Mouse (Mus musculus) kidney, postnatal 14 days (tissue): ENCODE measurements around the gene Usp12.

Experiments
- DNase-seq: peaks from one replicate; pipeline ENCODE4 v3.0.0; 2022; ENCODE audit warnings: mixed read lengths

Gene Usp12

DNA sequence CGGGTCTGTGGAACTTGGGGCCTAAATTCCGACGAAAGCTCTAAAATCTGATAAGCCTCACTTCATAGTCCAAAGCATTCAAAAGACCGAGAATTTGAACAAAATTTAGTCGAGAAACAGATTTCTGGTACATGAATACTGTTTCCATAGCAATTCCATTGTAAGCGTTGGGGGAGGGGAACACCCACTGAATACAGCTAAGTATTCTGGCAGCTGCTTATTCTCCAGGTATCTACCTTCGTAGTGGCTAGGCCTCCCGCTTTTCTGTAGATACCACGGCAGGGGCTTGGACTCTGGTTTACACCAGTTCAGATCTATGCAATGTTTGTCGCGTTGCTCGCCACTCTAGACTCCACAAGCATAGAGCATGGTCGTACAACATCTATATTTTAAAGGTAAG, 922 bp upstream of the Usp12 start:
- no peak for DNase-seq

DNA sequence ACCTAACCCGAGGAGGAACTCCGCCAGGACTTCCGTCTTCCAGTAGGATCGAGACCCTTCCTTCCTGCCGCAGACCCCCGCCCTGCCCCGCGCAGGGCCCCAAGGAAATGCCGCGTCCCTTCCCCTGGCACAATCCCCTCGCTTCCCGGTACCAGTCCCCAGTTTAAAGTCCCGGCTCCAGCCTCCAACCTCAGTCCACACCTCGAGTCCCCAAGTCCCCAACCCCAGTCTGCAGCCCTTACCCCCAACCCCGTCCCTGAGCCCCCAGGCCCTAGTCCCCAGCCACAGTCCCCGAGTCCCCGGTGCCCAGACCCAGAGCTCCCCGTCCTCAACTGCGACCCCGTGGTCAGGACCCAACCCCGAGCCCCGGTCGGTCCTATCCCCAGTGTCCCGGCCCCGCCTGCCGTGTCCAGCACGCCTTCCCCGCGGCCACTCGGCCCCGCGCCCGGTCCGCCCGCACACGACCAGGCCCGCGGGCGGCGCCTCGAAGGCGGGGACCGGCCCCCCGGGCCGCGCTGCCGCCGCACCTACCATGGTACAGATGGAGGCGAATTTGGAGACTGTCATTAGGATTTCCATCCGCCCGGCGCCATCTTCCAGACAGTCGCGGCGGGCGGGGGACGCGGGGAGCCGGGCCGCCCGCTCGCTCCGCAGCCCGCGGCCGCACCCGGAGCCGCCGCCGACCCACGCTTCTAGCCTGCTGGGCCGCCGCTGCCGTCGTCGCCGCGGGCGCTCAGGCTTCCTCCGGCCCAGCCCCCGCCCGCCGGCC, 538 bp downstream of the Usp12 start:
- peak; percentile 52 for DNase-seq

DNA sequence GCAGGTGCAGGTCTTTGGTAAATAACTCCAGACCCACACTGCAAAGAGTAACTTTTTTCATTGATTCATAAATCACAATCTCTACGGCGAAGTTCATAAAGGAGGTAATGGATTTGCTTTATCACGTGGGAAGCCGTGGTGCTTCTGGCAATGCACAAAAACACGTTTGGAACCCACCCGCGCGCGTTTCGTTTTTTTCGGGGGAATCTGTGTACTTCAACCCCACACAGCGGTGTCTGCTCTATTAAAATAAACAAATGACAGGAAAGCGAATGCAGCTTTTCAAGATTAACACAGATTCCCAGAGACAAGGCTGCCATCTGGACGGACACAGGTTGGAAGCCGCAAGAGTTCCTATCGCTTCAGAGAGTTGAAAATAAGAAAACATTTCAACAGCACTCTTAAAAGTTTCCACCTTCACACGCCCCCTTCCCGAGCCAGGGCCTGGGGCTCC, 1.1 kb downstream of the Usp12 start:
- DNase-seq, result no peak

DNA sequence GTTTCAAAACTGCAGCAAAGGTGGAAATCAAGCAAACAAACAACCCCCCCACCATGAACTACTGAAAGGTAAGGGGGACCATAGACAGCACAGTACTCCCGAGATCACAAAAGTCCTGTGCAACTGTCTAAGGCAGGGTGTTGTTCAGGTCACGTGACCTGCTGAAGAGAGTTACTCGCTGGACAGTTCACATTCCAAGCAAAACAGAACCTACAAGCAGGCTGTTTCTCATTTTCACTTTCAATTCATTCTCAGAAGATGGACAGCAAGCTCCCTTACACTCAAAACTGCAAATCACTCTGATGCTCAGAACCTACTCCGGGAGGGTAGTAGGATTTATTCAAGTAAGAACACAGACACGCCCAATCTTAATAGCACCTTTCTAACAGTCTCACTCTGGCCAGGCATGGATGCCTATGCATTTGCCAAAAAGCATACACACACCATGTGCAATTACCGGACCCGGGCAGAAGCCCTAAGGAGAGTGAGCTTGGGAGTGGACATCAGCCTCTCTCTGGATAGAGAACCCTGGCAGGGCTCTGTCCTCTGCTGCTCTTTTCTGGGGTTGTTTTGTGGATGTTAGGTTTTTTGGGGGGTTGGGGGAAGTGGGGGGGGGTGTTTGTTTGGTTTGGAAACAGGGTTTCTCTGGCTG, 2.5 kb downstream of the Usp12 start:
- no peak for DNase-seq

DNA sequence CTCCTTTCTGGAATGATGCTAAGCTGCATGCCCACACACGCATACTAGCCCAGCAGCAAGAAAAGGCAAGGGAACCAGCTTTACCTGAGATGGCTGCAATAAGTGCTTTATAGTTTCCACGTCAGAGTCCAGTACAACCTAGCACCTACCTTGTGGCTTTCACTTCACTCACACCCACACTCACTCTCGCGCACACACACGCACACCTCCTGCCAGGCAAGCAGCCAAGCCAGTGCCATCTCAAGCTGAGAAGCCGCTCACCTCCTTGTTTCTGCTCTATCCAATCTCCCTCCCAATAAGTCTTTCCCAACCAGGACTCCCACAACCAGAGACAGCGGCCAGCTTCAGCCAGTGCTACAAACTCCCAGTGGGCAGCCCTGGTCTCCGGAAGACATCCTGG, 3.9 kb downstream of the Usp12 start:
- DNase-seq, result no peak

DNA sequence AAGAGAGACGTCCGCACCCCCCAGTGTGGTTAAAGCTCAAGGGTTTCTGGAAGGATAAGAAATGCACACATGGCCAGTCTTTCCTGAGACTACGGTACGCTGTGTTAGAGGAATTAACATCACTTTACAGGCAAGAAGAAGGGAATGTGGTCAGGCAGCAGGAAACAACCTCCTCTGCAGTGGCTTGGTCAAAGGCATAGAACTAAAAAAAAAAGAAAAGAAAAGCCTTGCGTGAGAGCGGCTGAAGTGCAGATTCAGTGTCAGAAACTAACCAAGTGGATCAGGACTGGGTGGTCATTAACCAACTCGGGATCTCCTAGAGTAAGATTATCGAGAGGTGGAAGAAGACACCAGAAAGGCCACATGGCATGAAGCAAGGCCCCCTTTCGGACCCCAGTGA, 5.4 kb downstream of the Usp12 start:
- peak; percentile 66 for DNase-seq

DNA sequence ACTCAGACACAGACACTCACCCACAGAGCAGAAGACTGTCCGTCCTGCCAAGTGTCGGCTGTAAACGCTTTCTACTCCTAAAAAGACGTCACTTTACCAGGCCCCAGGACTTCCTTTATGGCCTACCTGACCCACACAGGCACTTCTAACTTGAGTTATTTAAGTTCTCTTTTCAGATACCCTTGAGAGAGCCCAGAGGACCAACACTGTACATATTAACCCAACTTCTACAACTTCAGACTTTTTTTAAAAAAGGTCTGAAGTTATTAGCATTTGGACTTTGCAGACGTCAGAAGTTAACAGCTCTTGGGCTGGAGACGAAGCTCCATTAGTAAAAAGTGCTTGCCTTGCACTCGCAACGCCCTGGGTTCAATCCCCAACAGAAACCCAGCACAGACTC, 8.7 kb downstream of the Usp12 start:
- DNase-seq, result no peak

DNA sequence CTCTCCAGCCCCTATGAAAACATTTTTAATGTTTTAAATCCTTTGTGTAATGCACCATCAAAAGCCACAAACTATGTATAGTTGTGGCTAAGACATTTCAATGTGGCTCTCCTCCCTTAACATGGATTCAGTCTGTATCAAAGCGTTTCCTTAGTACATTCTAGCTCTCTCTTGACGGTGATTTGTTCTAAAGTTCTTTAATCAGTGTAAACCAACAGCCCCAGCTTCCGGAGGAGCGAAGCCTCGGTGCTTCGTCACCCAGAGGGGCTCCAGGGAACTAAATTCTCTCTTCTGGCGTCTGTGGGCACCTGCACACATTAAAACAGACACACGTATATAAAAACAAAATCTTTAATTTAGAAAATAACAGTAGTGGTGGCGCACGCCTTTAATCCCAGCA, 10.9 kb downstream of the Usp12 start:
- DNase-seq, result no peak

DNA sequence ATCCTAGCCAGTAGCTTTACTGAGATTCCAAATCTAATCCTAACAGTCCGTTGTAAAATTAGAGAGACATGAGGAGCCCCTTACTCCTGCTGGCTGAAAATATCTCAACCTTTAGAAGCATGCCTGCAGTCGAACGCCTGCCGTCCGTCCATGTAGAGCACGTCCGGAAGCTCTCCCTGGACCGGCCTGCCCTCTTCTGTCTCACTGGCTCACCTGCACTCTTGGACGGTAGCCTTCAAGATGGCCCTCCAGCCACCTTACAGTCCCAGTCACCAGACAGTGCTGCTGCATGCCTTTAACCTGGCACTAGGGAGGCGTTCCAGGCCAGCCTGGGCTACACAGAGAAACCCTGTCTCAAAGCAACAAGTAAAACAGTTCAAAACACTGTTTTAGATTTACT, 11.5 kb downstream of the Usp12 start:
- no peak for DNase-seq

DNA sequence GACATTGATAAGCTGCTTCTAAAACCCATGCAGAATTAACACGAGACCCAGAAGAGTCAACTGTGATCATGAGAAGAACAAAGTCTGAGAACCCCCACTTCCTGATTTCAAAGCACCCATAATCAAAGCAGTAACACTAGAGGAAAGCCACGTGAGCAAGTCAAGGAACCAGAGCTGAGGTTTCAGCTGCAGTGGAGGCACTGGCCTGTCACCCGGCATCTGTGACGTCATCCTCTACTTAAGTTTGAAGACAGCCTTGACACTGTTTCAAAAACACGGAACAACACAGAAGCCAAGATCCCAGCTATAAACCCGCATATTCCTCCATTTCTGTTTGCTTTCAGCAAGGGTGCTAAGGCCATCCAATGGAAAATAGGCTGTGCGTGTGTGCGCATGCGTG, 13.1 kb downstream of the Usp12 start:
- DNase-seq, result no peak

DNA sequence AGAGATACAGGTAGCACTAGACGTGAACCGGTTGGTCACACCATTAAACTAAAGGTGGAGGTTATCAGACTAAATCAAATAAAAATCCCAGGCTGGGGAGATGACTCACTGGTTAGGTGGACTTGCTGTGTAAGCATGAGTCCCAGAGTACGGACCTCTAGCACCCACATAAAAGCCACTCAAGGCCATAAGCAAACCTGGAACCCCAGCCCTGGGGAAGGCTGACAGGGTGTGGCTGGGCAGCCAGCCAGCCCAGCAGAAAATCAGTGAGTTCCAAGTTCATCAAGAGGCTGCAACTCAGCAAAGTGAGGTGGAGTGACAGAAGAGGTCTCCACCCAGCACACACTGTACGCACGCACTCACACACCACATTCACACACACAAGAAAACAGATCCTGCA, 14.9 kb downstream of the Usp12 start:
- peak; percentile 71 for DNase-seq

DNA sequence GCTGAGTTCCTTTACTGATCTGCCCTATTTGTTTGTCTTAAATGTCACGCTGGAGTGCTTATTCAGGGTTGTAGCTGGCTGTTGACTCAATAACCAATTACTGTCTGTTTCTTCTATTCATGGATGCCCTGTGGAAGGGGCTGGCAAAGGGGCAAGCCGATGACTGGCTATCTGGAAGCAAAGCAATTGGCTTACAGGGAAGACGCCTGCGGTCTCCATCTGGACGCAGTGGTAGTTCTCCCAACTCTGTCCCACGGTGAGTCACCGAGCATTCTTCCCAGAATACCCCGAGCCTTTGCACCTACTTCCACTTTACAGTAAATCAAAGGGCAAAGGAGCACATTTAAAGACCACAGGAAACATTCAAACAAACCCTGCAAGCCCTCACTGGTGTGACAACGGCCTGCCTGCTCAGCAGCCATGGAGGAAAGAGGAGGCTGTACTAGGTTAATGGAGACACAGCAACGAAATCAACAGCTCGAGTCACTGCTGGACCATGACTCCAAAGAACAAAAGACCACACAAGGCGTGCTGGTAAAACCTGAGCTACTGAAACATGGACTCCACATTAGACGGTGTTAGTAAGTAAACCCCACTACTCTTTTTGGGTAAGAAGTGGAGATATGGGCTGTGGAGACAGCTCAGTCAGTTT, 17.7 kb downstream of the Usp12 start:
- no peak for DNase-seq

DNA sequence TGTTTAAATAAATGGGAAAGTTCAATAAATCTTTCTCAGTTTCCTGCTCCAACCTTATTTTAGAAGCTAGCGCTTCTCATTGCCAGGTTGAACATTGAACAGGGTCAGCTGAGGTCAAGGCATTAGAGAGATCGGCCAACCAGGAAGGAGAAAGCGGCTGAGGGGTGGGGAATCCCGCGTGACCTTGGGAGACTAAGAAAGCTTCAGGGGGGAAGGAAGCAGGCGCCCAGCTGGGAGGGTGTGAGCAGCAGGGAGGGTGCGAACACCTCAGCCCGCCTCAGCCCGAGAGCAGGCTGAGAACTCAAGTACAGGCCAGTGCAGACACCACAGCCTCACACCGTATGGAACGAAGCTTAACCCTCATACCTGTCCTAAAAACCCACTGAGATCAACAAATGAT, 22.8 kb downstream of the Usp12 start:
- DNase-seq, result peak; percentile 91

DNA sequence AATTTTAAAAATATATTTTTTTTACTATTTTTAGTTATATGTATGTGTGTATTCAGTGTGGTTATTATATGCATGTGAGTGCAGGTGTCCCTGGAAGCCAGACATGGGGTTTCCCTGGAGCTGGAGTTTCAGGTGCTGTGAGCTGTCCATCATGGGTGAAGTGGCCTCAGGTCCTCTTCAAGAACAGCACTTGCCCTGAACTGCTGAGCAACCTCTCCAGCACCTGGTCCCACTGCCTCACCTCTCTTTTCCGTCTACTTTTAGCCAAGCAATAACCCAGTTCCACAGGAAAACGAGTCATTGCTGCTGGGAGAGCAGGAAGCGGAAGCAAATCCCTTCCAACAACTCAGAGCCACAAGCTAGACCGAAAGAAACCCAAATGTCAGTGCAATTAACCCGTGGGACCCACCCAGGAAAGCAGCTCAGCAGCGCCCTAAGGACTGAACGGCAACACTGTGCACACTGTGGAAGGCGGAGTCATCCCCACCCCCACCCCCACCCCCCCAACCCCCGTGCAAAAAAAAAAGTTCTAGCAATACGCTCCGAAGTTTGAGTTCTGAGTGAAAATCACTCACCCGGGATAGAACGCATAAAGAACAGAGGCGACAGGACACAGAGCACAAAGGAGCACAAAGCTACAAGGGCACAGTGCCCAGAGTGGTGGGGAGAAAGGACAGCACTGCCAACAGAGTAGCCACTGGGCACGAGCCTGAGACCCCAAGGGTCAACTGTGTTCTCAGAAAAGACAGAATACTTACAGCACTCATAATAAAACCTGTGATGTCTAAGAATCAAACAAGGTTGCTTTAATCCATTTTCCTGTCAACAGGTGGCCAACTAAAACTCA, 24.6 kb downstream of the Usp12 start:
- no peak for DNase-seq

DNA sequence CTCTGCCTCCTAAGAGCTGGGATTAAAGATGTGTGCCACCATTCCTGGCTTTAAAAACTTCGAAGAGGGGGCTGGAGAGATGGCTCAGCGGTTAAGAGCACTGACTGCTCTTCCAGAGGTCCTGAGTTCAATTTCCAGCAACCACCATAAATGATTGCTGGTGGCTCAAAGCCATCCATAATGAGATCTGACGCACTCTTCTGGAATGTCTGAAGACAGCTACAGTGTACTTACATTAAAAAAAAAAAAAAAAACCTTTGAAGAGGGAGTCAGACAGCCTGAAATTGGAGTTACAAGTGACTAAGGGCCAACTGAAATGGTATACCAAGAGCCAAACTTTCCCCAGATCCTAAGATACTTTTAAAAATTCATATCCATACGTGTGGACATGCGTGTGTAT, 29.0 kb downstream of the Usp12 start:
- DNase-seq, result no peak

DNA sequence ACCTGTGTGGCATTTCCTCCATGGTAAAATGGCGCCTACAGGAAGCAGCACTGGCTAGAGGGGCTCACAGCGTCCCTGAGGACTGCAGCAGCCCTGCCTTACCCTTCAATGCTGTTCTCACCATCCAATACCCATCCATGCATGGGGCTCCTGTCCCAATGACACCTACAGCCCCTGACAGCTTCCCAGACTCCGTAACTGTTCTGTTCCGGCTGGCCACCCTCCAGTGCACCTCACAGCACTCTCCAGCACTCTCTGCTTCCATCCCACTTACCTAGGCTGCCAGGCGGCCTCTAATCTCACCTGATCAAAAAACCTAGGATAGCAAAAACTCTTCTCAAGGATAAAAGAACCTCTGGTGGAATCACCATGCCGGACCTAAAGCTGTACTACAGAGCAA, 35.6 kb downstream of the Usp12 start:
- DNase-seq, result no peak

DNA sequence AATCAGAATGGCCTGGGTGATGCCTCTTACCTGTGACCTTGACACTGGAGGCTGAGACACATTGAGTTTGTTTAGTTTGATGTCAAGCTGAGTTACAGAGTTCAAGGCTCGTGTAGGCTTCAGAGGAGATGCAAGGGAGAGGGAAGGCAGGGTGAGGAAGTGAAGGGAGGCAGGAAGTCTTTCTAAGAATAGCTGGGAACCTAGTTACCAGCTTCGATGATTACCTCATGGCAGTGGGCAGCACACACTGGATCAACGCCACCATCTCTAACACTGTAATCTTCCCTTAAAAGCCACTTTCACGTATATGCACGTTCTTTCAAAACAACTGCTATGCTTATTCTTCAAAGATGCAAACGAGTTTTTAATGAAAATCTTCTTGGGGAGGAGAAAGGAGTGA, 36.9 kb downstream of the Usp12 start:
- DNase-seq, result no peak

DNA sequence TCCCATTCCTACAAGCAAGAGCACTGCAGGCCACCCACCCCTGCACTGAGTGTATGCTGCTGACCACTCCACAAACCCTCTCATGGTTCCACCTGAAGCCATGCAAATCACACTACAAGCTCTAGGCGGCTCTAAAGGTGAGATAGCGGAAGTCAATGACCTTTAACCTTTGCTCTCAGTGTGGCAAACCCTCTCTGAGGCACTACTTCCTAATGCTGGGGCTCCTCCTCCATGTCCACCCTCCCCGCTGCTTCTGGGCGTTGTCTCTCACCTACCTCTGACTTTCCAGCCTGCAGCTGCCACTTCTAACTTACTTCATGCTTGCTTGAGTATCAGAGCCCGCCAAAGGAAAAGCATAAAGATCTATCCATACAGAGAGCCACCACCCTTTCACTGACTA, 37.5 kb downstream of the Usp12 start:
- no peak for DNase-seq

DNA sequence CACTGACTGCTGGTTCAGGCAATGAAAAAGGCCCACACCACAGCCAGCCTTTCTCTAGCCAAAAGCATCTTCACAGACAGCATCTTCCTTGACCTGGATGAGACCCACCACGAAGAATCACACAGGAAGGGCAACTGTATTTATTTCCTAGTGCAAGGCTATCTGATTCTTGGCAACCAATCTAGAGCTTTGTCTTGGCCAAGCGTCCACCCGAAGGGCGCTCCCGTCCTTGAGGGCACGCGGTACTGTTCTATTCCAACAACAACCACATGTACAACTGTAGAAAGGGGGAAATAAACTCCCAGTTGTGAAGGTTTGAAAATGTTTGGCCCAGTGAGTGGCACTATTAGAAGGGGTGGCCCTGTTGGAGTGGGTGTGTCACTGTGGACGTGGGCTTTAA, 41.6 kb downstream of the Usp12 start:
- no peak for DNase-seq

DNA sequence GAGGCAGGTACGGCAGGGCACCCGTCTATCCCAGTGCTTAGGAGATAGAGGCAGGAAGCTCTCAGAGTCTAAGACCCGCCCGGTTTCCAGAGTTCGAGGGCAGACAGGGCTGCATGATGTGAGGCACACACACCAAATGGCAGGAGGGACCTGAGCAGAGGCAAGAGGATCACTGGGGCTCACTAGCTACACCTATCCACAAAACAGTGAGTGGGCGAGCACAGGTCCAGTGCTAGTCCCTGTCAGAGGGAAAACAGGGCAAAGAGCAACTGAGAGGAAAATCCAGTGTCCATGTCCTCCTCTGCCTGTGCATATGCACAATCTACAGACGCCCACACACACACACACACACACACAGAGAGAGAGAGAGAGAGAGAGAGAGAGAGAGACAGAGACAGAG, 43.8 kb downstream of the Usp12 start:
- DNase-seq, result no peak

DNA sequence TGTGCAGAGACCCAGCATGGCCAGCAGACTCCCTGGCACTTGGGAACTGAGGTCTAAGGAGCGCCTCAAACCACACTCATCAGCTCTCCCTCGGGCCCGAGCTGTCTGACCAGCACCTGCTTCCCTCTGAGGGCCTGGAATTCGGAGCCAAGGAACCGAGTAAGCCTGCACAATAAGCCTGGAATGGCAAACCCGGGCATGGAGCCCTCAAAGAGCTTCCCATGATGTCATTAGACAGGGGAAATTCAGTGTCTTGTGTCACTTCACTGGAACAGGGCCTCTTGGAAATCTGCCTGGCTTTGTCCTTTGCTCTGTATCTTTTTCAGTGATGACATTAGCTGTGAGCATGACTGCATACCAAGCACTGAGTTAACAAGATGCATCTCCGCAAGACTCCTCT, 44.5 kb downstream of the Usp12 start:
- peak; percentile 27 for DNase-seq

DNA sequence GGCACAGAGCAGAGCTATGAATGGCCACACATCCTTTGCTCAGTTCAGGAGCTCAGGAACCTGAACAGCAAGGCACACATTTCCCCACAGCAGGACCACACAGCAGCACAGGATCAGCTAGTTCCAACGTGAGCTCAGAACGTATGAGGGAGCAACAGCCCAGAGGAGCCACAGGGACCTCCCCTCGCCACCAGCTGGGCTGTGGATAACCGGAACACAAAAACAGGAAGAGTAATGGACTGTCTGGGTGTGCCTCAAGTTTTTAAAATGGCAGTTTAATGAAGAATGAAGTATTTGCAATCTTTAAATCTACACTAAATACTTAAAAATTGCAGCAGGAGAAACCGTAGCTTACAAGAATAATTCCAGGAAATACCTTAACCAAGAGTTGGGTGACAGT, 44.9 kb downstream of the Usp12 start:
- no peak for DNase-seq

DNA sequence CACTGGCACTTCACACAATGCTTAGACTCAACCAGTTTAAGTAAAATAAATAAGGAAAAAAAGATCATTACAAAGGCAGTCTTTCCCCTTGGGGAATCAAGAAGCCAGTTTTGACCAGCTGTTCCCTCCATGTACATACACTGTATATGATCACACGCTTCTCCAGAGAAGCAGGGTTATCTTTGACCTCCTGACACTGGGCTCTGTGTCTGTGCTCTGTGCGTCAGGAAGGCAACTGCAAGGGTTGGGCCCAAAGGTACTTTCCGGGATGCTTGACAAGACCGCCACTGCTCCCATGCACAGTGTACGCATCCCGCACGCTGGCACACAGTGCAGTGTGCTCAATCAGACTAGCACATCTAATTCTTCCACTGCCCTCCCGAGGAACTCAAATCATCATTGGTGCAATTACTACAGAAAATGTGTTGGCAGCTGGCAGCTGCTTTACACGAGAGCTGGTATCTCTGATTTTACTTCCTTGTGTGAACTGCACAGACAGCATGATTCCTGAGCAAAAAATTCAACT, 57.8 kb downstream of the Usp12 start:
- DNase-seq, result no peak
